Mouse (Mus musculus): ENCODE data around the gene Wdr61. TPM values are rescaled to one million over a fixed set of nuclear protein-coding genes. Genes with fewer than 3 reads are reported as not detected.
A peak's percentile ranks its signal among the peaks of the same experiment; 100 is the strongest.
"Not testable (repeated sequence)": the region's sequence is repeated elsewhere in the genome, so short reads cannot be mapped to it uniquely, and the experiment has no call there.

Gene Wdr61
- total and polyA plus RNA-seq, 2 experiments from 2014 or later = 37.9 to 88.5 TPM

DNA sequence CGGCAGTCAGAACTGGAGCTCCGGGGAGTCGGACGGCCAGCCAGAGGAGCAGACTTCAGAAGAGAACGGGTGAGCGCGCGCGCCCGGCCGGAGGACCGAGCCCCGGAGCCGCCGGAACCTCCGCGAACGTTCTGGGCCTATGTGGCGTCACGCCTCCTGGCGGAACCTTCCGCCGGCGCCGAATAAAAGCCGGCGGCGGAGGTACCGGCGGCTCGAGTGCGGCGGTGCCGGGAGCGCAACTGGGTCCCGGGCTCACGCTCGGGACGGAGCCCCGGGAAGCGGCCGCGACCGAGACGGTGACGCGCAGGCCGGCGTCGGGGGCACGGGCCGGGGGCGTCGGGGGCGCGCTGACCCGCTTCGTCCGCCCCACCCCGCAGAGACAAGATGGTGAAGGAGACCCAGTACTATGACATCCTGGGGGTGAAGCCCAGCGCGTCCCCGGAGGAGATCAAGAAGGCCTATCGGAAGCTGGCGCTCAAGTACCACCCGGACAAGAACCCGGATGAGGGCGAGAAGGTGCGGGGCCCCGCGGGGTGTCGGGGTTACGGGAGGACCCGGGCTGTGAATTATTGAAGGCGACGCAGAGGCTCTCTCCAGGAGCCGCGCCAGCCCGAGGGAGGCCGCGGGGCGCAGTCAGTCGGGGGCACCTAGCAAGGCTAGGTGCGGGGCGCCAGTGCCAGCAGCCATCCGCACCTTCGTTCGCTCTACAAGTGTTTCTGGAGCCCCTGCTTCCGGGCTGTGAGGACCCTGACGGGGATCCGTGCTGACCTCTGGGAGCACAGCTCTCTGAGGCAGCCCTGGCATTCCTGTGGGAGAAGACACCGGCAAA is 34.8 kb downstream of the Wdr61 start:
- Histone ChIP-seq H3K9ac (replicated peaks; ENCODE audit: low read length) (peak overlapping the region; percentile 90), H3K9me3 (ENCODE audit: low read length) (no peaks in the 10 kb centered on the region; the same call in 1 of the 2 replicates), H3K4me1 (ENCODE audit: insufficient read depth, low read length) (peaks cover 12% of the 10 kb centered on the region; the same call in 1 of the 2 replicates), H3K27ac (peak overlapping the region; percentile 62; the same call in 1 of the 2 replicates), H3K4me2 (ENCODE audit: low read depth, low read length) (peak overlapping the region; percentile 95), H3K36me3 (ENCODE audit: insufficient read depth, low read length) (no peaks in the 10 kb centered on the region), H3K27me3 (ENCODE audit: insufficient read depth, low read length) (no peaks in the 10 kb centered on the region), H3K4me3 (ENCODE audit: low read length) (peak overlapping the region; percentile 75)
- under 1% methylated on average over 87 of the region's 92 CpGs for WGBS
- DNase-seq (ENCODE audit: low spot score) = peak; percentile 90
- peak; percentile 87 for ATAC-seq
- no peak for TF ChIP-seq CTCF (IDR thresholded peaks at IDR 0.05; ENCODE audit: low read depth)

GRCm38 (mm10) chr9:54699087-54699344 is 35.3 kb downstream of the Wdr61 start:
- H3K4me1 ChIP-seq (ENCODE audit: insufficient read depth, low read length) = peaks cover 12% of the 10 kb centered on the region; the same call in 1 of the 2 replicates
- peak overlapping the region; percentile 90 for H3K9ac ChIP-seq (replicated peaks; ENCODE audit: low read length)
- no peaks in the 10 kb centered on the region for H3K27me3 ChIP-seq (ENCODE audit: insufficient read depth, low read length)
- no peaks in the 10 kb centered on the region; the same call in 1 of the 2 replicates for H3K9me3 ChIP-seq (ENCODE audit: low read length)
- DNase-seq (ENCODE audit: low spot score) (no peak), ATAC-seq (peak; percentile 63)
- no peak; the same call in 1 of the 2 replicates for TF ChIP-seq CTCF (IDR thresholded peaks at IDR 0.05; ENCODE audit: low read depth)
- WGBS = 9% methylated on average over 27 of the region's 27 CpGs
- H3K36me3 ChIP-seq (ENCODE audit: insufficient read depth, low read length) = no peaks in the 10 kb centered on the region
- peak overlapping the region; percentile 62; the same call in 1 of the 2 replicates for H3K27ac ChIP-seq
- peak overlapping the region; percentile 95 for H3K4me2 ChIP-seq (ENCODE audit: low read depth, low read length)
- H3K4me3 ChIP-seq (ENCODE audit: low read length) = peak overlapping the region; percentile 75

GRCm38 (mm10) chr9:54698318-54699086 is 35.8 kb downstream of the Wdr61 start, which contains the start of gene Dnaja4:
TSS of gene Dnaja4 (plus strand) at chr9:54698873.
- Histone ChIP-seq H3K9me3 (ENCODE audit: low read length) (no peaks in the 10 kb centered on the region; the same call in 1 of the 2 replicates), H3K4me1 (ENCODE audit: insufficient read depth, low read length) (peaks cover 12% of the 10 kb centered on the region; the same call in 1 of the 2 replicates), H3K4me2 (ENCODE audit: low read depth, low read length) (peak within 1 kb of the TSS; percentile 95), H3K9ac (replicated peaks; ENCODE audit: low read length) (peak within 1 kb of the TSS; percentile 90), H3K4me3 (ENCODE audit: low read length) (peak within 1 kb of the TSS; percentile 75), H3K36me3 (ENCODE audit: insufficient read depth, low read length) (no peaks in the 10 kb centered on the region), H3K27ac (peak within 1 kb of the TSS; percentile 62; the same call in 1 of the 2 replicates), H3K27me3 (ENCODE audit: insufficient read depth, low read length) (no peaks in the 10 kb centered on the region)
- DNase-seq (ENCODE audit: low spot score) = no peak
- 69% methylated on average over 17 of the region's 17 CpGs for WGBS
- 0 out of 2 replicates have a peak, but pooled peaks have one; percentile 21 for ATAC-seq
- no peak; the same call in 1 of the 2 replicates for TF ChIP-seq CTCF (IDR thresholded peaks at IDR 0.05; ENCODE audit: low read depth)

DNA sequence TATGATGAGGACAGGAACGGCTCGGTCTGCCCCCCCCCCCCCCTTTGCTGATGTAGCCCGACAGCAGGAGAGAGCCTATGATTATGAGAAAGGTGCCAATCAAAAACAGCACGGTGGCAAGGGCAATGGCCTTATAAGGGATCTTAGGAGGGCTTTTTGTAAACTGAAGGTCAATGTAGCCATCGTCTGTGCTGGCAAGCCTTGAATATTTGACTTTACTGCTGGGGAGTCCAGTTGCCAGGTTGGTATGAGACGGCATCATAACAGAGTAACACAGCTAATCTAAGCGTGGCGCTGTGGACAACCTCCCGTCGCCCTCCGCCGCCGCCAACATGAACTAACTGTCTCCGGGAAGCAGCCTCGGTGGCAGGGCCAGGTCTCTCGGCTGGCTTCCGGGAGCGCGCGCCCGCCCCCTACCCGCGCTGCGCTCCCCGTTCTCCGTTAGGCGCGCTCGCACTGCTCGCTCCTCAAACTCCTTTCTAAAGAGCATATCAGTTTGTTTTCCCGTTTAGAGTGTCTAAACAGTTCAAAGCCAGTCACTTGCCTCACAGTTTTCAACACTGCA is 43.0 kb downstream of the Wdr61 start:
- H3K9ac ChIP-seq (replicated peaks; ENCODE audit: low read length); H3K36me3 ChIP-seq (ENCODE audit: insufficient read depth, low read length); H3K27ac ChIP-seq; H3K4me1 ChIP-seq (ENCODE audit: insufficient read depth, low read length); H3K27me3 ChIP-seq (ENCODE audit: insufficient read depth, low read length); H3K9me3 ChIP-seq (ENCODE audit: low read length); ATAC-seq: not testable (repeated sequence)
- 3% methylated on average over 31 of the region's 31 CpGs for WGBS
- Histone ChIP-seq H3K4me3 (ENCODE audit: low read length) (peak overlapping the region; percentile 29), H3K4me2 (ENCODE audit: low read depth, low read length) (peak overlapping the region; percentile 56)
- peak; percentile 44 for DNase-seq (ENCODE audit: low spot score)

GRCm38 (mm10) chr9:54690697-54691096 is 43.6 kb downstream of the Wdr61 start:
- not testable (repeated sequence) for H3K9me3 ChIP-seq (ENCODE audit: low read length); DNase-seq (ENCODE audit: low spot score); ATAC-seq; H3K4me3 ChIP-seq (ENCODE audit: low read length); H3K9ac ChIP-seq (replicated peaks; ENCODE audit: low read length); H3K27ac ChIP-seq; H3K27me3 ChIP-seq (ENCODE audit: insufficient read depth, low read length); H3K4me2 ChIP-seq (ENCODE audit: low read depth, low read length); H3K4me1 ChIP-seq (ENCODE audit: insufficient read depth, low read length); H3K36me3 ChIP-seq (ENCODE audit: insufficient read depth, low read length)
- 51% methylated on average over 2 of the region's 2 CpGs for WGBS

DNA sequence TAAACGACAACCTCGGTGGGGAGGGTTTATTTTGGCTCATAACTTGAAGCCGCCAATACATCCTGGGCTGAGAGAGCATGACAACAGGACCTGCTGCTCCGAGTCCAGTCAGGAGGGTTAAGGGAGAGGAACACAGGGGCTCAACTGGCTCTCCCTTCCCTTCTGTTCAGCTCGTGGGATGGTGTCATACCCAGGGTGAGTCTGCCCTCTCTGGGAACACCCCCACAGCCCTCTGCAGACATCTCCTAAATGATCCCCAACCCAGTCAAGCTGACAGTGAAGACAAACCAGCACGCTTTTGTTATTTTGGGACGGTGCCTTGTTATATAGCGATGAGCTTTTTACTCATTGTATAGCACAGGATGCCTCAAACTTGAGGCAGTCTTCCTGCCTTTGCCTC is 44.9 kb downstream of the Wdr61 start:
- Histone ChIP-seq H3K4me2 (ENCODE audit: low read depth, low read length) (no peak overlapping the region), H3K9ac (replicated peaks; ENCODE audit: low read length) (no peak overlapping the region), H3K27me3 (ENCODE audit: insufficient read depth, low read length) (no peaks in the 10 kb centered on the region), H3K9me3 (ENCODE audit: low read length) (no peaks in the 10 kb centered on the region), H3K27ac (no peak overlapping the region), H3K4me3 (ENCODE audit: low read length) (no peak overlapping the region), H3K36me3 (ENCODE audit: insufficient read depth, low read length) (no peaks in the 10 kb centered on the region), H3K4me1 (ENCODE audit: insufficient read depth, low read length) (no peaks in the 10 kb centered on the region)
- WGBS = 67% methylated on average over 8 of the region's 8 CpGs
- no peak for TF ChIP-seq CTCF (IDR thresholded peaks at IDR 0.05; ENCODE audit: low read depth)
- no peak for ATAC-seq
- no peak for DNase-seq (ENCODE audit: low spot score)
